Mouse (Mus musculus): ENCODE results near the gene Akap10.

DNA sequence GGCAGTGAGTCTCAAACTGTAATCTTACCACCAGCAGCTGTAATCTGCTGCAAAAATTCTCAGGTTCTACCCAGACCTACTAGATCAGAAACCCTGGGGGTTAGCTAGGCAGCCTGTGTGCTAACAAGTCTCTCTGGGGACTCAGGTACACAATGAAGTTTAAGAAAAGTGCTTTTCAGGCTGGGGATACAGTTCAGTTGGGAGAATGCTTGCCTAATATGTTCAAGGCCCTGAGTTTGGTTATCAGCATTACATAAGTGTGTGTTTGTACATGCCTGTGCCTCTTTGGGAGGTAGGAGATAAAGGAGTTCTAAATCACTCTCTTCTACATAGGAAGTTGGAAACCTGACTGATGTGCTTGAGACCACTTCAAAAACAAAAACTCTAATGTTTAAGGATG lies 63.2 kb downstream of the Akap10 start:
- TF ChIP-seq CTCF (conservative IDR thresholded peaks at IDR 0.05; ENCODE audit: low read length) (no peak), NANOG (IDR thresholded peaks at IDR 0.05; ENCODE audit: borderline replicate concordance, low read length) (no peak)
